Mouse (Mus musculus) hindbrain, embryonic 10.5 days (tissue): ENCODE results near the gene Ampd2. TPM values are rescaled to one million over a fixed set of nuclear protein-coding genes. Genes with fewer than 3 reads are reported as not detected.

ENCODE experiments used
- DNase-seq: peaks from one replicate; pipeline ENCODE4 v3.0.0-alpha.2; 2017; ENCODE audit warnings: low spot score
- H3K27ac ChIP-seq: fragments of 300-500 bp; sonication (generic); 2 replicates; pipeline ENCODE4 v1.5.1; 2016; ENCODE audit warnings: mild to moderate bottlenecking, moderate library complexity
- H3K27me3 ChIP-seq: fragments of 300-500 bp; sonication (generic); 2 replicates; pipeline ENCODE4 v1.6.1; 2016; ENCODE audit warnings: mild to moderate bottlenecking; ENCODE audit not compliant: poor library complexity, insufficient read depth, severe bottlenecking
- H3K36me3 ChIP-seq: fragments of 300-500 bp; sonication (generic); 2 replicates; pipeline ENCODE4 v1.6.1; 2016; ENCODE audit warnings: mild to moderate bottlenecking, moderate library complexity
- H3K4me1 ChIP-seq: fragments of 300-500 bp; sonication (generic); replicated peaks from 2 replicates; pipeline ENCODE4 v1.6.1; 2016; ENCODE audit warnings: mild to moderate bottlenecking
- H3K4me3 ChIP-seq: fragments of 300-500 bp; sonication (generic); 2 replicates; pipeline ENCODE4 v1.5.1; 2016; ENCODE audit warnings: mild to moderate bottlenecking, moderate library complexity
- H3K9me3 ChIP-seq: fragments of 300-500 bp; sonication (generic); 2 replicates; pipeline ENCODE4 v1.6.1; 2016; ENCODE audit warnings: mild to moderate bottlenecking, moderate library complexity
- WGBS: fragments of 180-500 bp; shearing (Covaris S2); methylation state at CpG from one replicate; pipeline ENCODE4 v1.1.7; 2016; 5-methylcytosine and 5-hydroxymethylcytosine counted together
- polyA plus RNA-seq: library from polyadenylated mRNA; unstranded; fragments of >200 nt; fragmentation: Nextera tagmentation; extraction: Ambion mirVana; gene quantifications from 2 replicates; pipeline ENCODE4 v1.2.1, GENCODE M21; 2016

The Ampd2 gene
- polyA plus RNA-seq, 1 experiment from 2014 or later: 53.3 TPM

- WGBS: 93% methylated on average over 7 of the region's 7 CpGs
These were observed 27.3 kb upstream of the Ampd2 start for GRCm38 (mm10) chr3:108113591-108114289.

DNA sequence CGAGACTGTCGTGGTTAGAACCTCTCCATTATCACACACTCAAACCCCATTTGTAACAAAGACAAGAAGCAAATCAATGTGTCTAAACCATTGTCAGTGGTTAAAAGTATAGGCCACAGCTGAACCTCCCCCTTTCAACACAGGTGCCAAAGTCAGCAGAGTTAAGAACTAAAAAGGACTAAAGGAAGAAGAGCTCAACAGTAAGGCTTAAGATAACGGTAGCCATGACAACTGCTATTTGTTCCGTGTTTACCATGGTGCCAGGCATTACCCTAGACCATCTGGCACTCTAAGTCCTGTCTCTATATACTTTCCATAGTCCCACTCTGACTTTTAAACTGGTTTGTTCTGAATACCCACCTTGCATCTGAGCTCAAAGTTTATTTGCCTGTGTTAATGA is 26.2 kb upstream of the Ampd2 start:
- no peak for DNase-seq
- Histone ChIP-seq H3K4me1 (no peaks in the 10 kb centered on the region), H3K36me3 (peaks cover 98% of the 10 kb centered on the region), H3K4me3 (no peak overlapping the region), H3K27me3 (no peaks in the 10 kb centered on the region), H3K27ac (no peak overlapping the region), H3K9me3 (no peaks in the 10 kb centered on the region)
- WGBS: 92% methylated on average over 4 of the region's 4 CpGs

More at GRCm38 (mm10) chr3:108113591-108114289, 27.3 kb upstream of the Ampd2 start:
- Histone ChIP-seq H3K36me3 (peaks cover 98% of the 10 kb centered on the region), H3K4me1 (no peaks in the 10 kb centered on the region), H3K9me3 (no peaks in the 10 kb centered on the region), H3K27me3 (no peaks in the 10 kb centered on the region), H3K4me3 (no peak overlapping the region), H3K27ac (no peak overlapping the region)
- no peak for DNase-seq

DNA sequence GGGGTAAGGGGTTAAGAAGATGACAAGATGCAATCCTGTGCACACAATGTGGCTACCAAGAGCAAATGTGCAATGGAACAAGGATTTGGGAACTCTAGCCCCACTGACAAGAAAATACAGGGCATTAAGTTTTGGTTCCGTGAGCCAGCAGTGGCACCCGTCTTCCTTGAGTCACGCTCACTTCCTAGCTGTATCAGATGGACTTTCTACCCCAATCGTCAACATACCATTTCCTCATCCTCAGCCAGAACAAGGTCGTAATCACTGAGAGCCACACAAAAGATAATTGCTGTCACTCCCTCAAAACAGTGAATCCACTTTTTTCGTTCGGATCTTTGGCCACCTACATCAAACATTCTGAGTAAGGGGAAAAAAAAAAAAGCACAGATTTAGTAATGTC is 25.8 kb upstream of the Ampd2 start:
- no peak for DNase-seq
- H3K36me3 ChIP-seq: peaks cover 97% of the 10 kb centered on the region
- H3K4me1 ChIP-seq: no peaks in the 10 kb centered on the region
- no peaks in the 10 kb centered on the region for H3K9me3 ChIP-seq
- H3K27ac ChIP-seq: no peak overlapping the region
- WGBS: 94% methylated on average over 7 of the region's 7 CpGs
- H3K4me3 ChIP-seq: no peak overlapping the region
- no peaks in the 10 kb centered on the region for H3K27me3 ChIP-seq

DNA sequence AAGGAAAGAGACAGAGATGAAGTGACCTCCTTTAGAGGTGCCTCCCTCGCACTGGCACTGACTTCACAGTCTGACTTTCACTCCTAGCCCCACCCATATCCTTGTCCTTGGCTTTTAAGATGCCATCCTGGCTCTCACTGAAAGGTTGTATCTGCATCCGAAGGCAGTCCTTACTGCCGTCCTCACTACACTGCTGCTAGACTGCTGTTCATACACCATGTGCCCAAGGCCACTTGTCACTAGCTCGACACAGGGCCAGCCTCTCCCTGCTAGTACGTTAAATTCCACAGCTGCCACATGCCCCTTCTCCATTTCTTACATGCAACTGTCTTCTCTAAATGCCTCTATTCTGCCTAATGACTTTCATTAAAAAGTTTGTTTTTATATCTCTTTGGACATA is 24.9 kb upstream of the Ampd2 start:
- no peak for DNase-seq

DNA sequence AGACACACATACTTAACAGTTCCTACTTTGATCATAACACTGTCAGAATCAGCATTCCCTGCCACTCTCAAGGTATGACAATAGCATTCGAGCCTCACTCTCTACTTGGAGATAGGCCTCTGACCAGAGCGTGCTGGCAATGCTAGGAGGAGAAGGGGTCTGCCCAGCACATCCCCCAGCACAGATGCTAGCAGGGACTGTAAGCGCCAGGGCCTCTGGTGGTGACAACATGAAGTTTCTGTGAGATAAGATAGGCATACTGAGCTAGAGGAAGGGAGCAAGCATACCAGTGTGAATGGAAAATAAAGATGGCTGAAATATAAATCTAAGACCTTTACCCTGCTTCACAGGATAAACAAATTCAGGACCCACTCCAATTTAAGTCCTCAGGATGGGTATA is 18.8 kb upstream of the Ampd2 start:
- no peak for DNase-seq
- no peaks in the 10 kb centered on the region for H3K4me1 ChIP-seq
- WGBS: 92% methylated on average over 3 of the region's 3 CpGs
- H3K27me3 ChIP-seq: no peaks in the 10 kb centered on the region
- no peak overlapping the region for H3K4me3 ChIP-seq
- no peaks in the 10 kb centered on the region for H3K9me3 ChIP-seq
- peaks cover 54% of the 10 kb centered on the region for H3K36me3 ChIP-seq
- no peak overlapping the region for H3K27ac ChIP-seq

More for the DNA sequence above, 24.9 kb upstream of the Ampd2 start:
- Histone ChIP-seq H3K4me3 (no peak overlapping the region), H3K27me3 (no peaks in the 10 kb centered on the region), H3K9me3 (no peaks in the 10 kb centered on the region), H3K36me3 (peaks cover 96% of the 10 kb centered on the region), H3K4me1 (no peaks in the 10 kb centered on the region), H3K27ac (no peak overlapping the region)
- WGBS: 91% methylated on average over 5 of the region's 5 CpGs

- WGBS: 88% methylated on average over 6 of the region's 6 CpGs
- no peak overlapping the region for H3K4me3 ChIP-seq
- H3K9me3 ChIP-seq: no peaks in the 10 kb centered on the region
- H3K4me1 ChIP-seq: no peaks in the 10 kb centered on the region
- H3K27ac ChIP-seq: no peak overlapping the region
- H3K27me3 ChIP-seq: no peaks in the 10 kb centered on the region
- H3K36me3 ChIP-seq: peaks cover 24% of the 10 kb centered on the region
- DNase-seq: no peak
These were observed 15.6 kb upstream of the Ampd2 start for GRCm38 (mm10) chr3:108102075-108102474.

DNA sequence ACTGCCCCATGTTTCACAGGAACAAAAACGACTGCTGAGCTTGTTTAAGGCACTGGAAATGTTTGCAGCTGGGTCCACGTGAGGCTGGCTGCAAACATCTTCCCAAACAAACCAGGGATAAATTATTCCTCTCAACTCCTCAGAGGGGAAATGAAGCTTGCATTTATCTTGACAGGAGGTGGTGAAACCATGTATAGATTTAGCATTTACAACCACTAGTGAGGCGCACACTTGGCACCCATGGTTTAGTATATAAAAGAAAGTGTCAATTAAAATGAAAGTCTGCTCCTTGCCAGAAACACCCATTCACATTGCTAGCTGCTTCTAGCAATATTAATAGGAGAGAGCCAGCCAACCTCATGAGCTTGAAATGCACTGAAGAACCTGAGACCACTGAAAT is 15.1 kb upstream of the Ampd2 start:
- Histone ChIP-seq H3K27ac (no peak overlapping the region), H3K4me1 (no peaks in the 10 kb centered on the region), H3K9me3 (no peaks in the 10 kb centered on the region), H3K27me3 (no peaks in the 10 kb centered on the region), H3K4me3 (no peak overlapping the region), H3K36me3 (peaks cover 19% of the 10 kb centered on the region)
- DNase-seq: no peak
- WGBS: 69% methylated on average over 3 of the region's 3 CpGs

GRCm38 (mm10) chr3:108098316-108098715 is 11.9 kb upstream of the Ampd2 start:
- H3K4me3 ChIP-seq: no peak overlapping the region
- no peaks in the 10 kb centered on the region for H3K36me3 ChIP-seq
- no peaks in the 10 kb centered on the region for H3K27me3 ChIP-seq
- WGBS: 83% methylated on average over 6 of the region's 6 CpGs
- DNase-seq: no peak
- no peaks in the 10 kb centered on the region for H3K9me3 ChIP-seq
- no peaks in the 10 kb centered on the region for H3K4me1 ChIP-seq
- no peak overlapping the region for H3K27ac ChIP-seq

GRCm38 (mm10) chr3:108097656-108098055 is 11.2 kb upstream of the Ampd2 start:
- H3K4me1 ChIP-seq: no peaks in the 10 kb centered on the region
- no peak overlapping the region for H3K4me3 ChIP-seq
- H3K36me3 ChIP-seq: no peaks in the 10 kb centered on the region
- no peak for DNase-seq
- no peak overlapping the region for H3K27ac ChIP-seq
- 86% methylated on average over 8 of the region's 8 CpGs for WGBS
- H3K9me3 ChIP-seq: no peaks in the 10 kb centered on the region
- H3K27me3 ChIP-seq: no peaks in the 10 kb centered on the region

DNA sequence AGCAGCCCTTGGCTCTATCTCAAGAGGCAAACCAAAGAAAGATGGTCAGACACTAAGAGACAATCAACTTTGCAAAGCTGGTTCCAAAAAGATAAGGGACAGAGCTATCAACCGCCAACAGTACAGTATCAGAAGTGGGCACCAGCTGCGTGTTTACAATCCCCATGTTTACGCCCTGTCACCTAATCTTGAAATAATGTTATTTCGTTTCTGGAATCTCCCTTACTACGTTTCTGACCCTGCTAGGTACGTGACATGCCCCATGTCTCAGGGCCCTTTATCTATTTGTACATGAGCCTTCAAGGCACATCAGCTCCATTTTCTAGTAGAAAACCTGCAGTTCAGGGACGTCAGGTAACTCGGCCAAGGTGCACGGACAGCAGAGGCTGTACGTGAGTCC is 10.3 kb upstream of the Ampd2 start:
- no peaks in the 10 kb centered on the region for H3K4me1 ChIP-seq
- WGBS: 90% methylated on average over 10 of the region's 10 CpGs
- H3K36me3 ChIP-seq: no peaks in the 10 kb centered on the region
- H3K4me3 ChIP-seq: no peak overlapping the region
- H3K27ac ChIP-seq: peak overlapping the region; percentile 40; the same call in 1 of the 2 replicates
- no peaks in the 10 kb centered on the region for H3K27me3 ChIP-seq
- H3K9me3 ChIP-seq: no peaks in the 10 kb centered on the region
- no peak for DNase-seq

DNA sequence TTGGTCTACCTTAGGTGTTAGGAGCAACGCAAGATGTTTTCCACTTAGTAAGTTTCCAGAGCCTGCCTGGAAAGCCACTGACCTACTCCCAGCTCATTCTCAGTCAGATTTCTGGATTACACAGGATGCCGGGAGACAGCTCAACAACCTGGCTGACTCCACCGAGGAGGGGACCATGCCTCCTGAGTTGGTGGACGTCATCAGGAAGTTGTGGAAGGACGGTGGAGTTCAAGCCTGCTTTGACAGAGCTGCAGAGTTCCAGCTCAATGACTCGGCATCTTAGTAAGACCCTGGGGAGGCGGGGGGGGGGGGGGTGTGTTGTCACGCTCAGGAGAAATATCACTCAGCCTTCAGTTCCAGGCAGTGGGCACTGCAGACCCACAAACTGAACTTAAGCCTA is 9.8 kb upstream of the Ampd2 start:
- Histone ChIP-seq H3K4me1 (no peaks in the 10 kb centered on the region), H3K27ac (no peak overlapping the region)

GRCm38 (mm10) chr3:108094976-108095760 is 8.7 kb upstream of the Ampd2 start:
- H3K4me3 ChIP-seq: no peak overlapping the region
- no peaks in the 10 kb centered on the region for H3K4me1 ChIP-seq
- H3K27ac ChIP-seq: no peak overlapping the region
- 94% methylated on average over 12 of the region's 12 CpGs for WGBS
- no peaks in the 10 kb centered on the region for H3K27me3 ChIP-seq
- H3K36me3 ChIP-seq: no peaks in the 10 kb centered on the region
- no peak for DNase-seq
- H3K9me3 ChIP-seq: no peaks in the 10 kb centered on the region

More for the DNA sequence above, 9.8 kb upstream of the Ampd2 start:
- 71% methylated on average over 8 of the region's 8 CpGs for WGBS
- Histone ChIP-seq H3K4me3 (no peak overlapping the region), H3K9me3 (no peaks in the 10 kb centered on the region), H3K27me3 (no peaks in the 10 kb centered on the region), H3K36me3 (no peaks in the 10 kb centered on the region)
- no peak for DNase-seq

DNA sequence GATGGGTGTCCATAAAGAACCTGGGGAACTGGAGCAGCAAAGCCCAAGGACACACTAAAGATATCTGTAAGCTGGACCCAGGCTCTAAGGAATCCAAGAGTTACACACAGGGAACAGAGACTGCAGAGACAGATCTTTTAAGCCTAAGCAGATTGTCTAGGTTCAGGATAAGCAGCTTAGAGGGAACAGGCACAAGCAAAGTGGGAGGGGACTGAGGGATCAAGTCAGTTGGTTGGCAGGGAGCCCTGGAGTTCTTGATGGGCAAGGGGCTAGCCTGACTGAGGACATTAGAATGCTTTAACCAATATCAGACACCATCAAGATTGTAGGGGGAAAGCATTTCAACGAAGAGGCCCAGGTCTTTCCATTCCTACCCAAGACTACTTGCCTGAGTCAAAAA is 7.7 kb upstream of the Ampd2 start:
- no peak overlapping the region for H3K27ac ChIP-seq
- DNase-seq: no peak

More for the DNA sequence above, 7.7 kb upstream of the Ampd2 start:
- Histone ChIP-seq H3K4me3 (no peak overlapping the region), H3K27me3 (peaks cover 3% of the 10 kb centered on the region; the same call in 1 of the 2 replicates), H3K4me1 (peaks cover 8% of the 10 kb centered on the region), H3K36me3 (no peaks in the 10 kb centered on the region), H3K9me3 (no peaks in the 10 kb centered on the region)
- 91% methylated on average over 1 of the region's 1 CpGs for WGBS
